Mouse (Mus musculus): ENCODE measurements around the gene Ube2j1. TPM values are rescaled to one million over a fixed set of nuclear protein-coding genes. Genes with fewer than 3 reads are reported as not detected.
A peak's percentile ranks its signal among the peaks of the same experiment; 100 is the strongest.

The Ube2j1 gene
- 31.2 and 33.4 TPM in 2 replicates for total RNA-seq (2014; rRNA removed; ENCODE audit: low replicate concordance)
- 29.9 and 30.9 TPM in 2 replicates for polyA plus RNA-seq (2015; fragmentation: Nextera tagmentation; extraction: Ambion mirVana)

DNA sequence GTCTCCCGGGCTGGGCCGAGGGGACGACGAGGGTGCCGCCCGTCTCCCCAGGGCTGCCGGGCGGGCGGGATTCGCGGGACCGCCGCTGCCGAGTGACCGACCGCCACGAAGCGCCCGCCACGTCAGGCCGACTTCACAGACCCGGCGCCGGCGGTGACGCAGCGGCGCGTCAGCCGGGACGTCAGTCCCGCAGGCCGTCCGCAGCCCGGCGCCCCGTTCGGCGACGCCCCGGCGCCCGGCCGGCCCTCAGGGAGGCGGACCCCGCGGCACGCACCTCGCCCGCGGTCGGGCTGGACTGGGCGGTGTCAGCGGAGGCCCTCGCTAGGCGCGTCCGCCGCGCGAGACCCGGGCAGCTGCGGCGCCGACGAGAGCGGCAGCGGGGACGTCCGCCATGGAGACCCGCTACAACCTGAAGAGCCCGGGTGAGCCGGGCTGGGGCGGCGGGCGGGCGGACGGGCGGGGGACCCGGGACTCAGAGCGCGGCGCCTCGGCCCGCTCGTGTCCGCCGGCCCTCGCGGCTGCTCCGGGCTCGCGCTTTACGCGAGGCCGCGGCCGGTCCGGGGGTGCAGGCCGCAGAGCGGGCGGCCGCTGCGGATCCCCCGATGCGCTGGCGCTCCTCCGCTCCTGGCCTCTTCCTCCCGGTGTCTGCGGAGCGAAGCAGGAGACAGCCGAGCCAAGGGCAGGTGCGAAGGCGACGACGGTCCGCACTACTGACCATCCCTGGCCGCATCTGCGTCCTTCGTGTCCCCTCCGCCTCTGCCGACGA lies at the start of gene Ube2j1:
Ube2j1 (plus strand) TSS at position 222 of the 766 bp plus-strand sequence.
- H3K4me1 ChIP-seq (ENCODE audit: control insufficient read depth, insufficient read depth) = peaks cover 14% of the 10 kb centered on the region; the same call in 1 of the 2 replicates
- peak; percentile 99 for ATAC-seq (ENCODE audit: insufficient read depth, low read depth)
- TF ChIP-seq EP300 (IDR thresholded peaks at IDR 0.05; ENCODE audit: low read depth) (no peak), CTCF (IDR thresholded peaks at IDR 0.05; ENCODE audit: low read depth) (no peak)

GRCm38 (mm10) chr4:32981617-32982016 lies 49.6 kb upstream of the Ube2j1 start:
- Histone ChIP-seq H3K4me3 (ENCODE audit: low read depth, low read length) (0 out of 2 replicates have a peak overlapping the region, but pooled peaks have one; percentile 82), H3K4me2 (ENCODE audit: low read depth, low read length) (peak overlapping the region; percentile 97), H3K27me3 (ENCODE audit: control insufficient read depth, insufficient read depth, low read length) (no peaks in the 10 kb centered on the region), H3K36me3 (replicated peaks; ENCODE audit: control insufficient read depth, insufficient read depth, low read length) (no peaks in the 10 kb centered on the region), H3K9ac (replicated peaks; ENCODE audit: low read depth, low read length) (no peak overlapping the region), H3K9me3 (replicated peaks; ENCODE audit: control insufficient read depth, low read length) (no peaks in the 10 kb centered on the region), H3K4me1 (ENCODE audit: control insufficient read depth, insufficient read depth) (peaks cover 23% of the 10 kb centered on the region), H3K27ac (ENCODE audit: low read depth) (peak overlapping the region; percentile 46)
- TF ChIP-seq CTCF (IDR thresholded peaks at IDR 0.05; ENCODE audit: low read depth) (no peak), EP300 (IDR thresholded peaks at IDR 0.05; ENCODE audit: low read depth) (no peak)
- no peak for DNase-seq (ENCODE audit: low spot score)
- 10% methylated on average over 5 of the region's 5 CpGs for WGBS
- ATAC-seq (ENCODE audit: insufficient read depth, low read depth) = no peak

More for the DNA sequence above, at the start of gene Ube2j1:
- peak; percentile 85 for DNase-seq (ENCODE audit: low spot score)
- peaks cover 9% of the 10 kb centered on the region for H3K36me3 ChIP-seq (replicated peaks; ENCODE audit: control insufficient read depth, insufficient read depth, low read length)
- H3K9me3 ChIP-seq (replicated peaks; ENCODE audit: control insufficient read depth, low read length) = peaks cover 5% of the 10 kb centered on the region; the same call in 1 of the 2 replicates
- peak within 1 kb of the TSS; percentile 80 for H3K4me3 ChIP-seq (ENCODE audit: low read depth, low read length)
- no peaks in the 10 kb centered on the region for H3K27me3 ChIP-seq (ENCODE audit: control insufficient read depth, insufficient read depth, low read length)
- H3K27ac ChIP-seq (ENCODE audit: low read depth) = peak within 1 kb of the TSS; percentile 99
- peak within 1 kb of the TSS; percentile 87 for H3K4me2 ChIP-seq (ENCODE audit: low read depth, low read length)
- WGBS = under 1% methylated on average over 73 of the region's 123 CpGs
- H3K9ac ChIP-seq (replicated peaks; ENCODE audit: low read depth, low read length) = peak within 1 kb of the TSS; percentile 99

- Histone ChIP-seq H3K9ac (replicated peaks; ENCODE audit: low read depth, low read length) (peak overlapping the region; percentile 75), H3K4me1 (ENCODE audit: control insufficient read depth, insufficient read depth) (peaks cover 23% of the 10 kb centered on the region), H3K4me3 (ENCODE audit: low read depth, low read length) (peak overlapping the region; percentile 82), H3K27ac (ENCODE audit: low read depth) (peak overlapping the region; percentile 87), H3K27me3 (ENCODE audit: control insufficient read depth, insufficient read depth, low read length) (no peaks in the 10 kb centered on the region), H3K9me3 (replicated peaks; ENCODE audit: control insufficient read depth, low read length) (no peaks in the 10 kb centered on the region), H3K4me2 (ENCODE audit: low read depth, low read length) (peak overlapping the region; percentile 97), H3K36me3 (replicated peaks; ENCODE audit: control insufficient read depth, insufficient read depth, low read length) (no peaks in the 10 kb centered on the region)
- no peak for DNase-seq (ENCODE audit: low spot score)
- TF ChIP-seq CTCF (IDR thresholded peaks at IDR 0.05; ENCODE audit: low read depth) = no peak
- no peak for ATAC-seq (ENCODE audit: insufficient read depth, low read depth)
- WGBS = 3% methylated on average over 15 of the region's 15 CpGs
Observed at GRCm38 (mm10) chr4:32982041-32982715, 49.0 kb upstream of the Ube2j1 start.

DNA sequence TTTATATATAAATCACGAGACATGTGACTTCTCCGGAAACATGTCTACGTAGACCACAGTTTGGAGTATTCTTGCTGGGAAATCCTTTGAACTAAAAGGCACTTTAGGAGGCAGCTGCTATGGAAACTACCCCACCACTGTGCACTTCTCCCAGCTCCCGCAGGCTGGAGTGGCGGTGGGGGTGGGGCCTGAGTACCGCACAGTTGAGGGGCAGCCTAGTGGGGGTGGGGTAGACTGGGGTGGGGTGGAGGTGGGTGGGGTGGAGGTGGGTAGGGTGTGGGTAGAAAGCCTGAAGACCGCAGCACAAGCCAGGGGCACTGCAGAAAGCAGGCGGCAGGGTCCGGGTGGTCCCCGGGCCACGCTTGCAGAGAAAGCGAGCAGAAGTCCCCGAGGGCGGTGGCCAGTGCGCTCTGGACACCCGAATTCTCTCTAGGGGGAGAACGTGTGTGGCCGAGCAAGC lies 48.5 kb upstream of the Ube2j1 start, which contains the start of gene Rragd:
Rragd (plus strand) TSS at position 322 of the 460 bp plus-strand sequence.
- Histone ChIP-seq H3K27me3 (ENCODE audit: control insufficient read depth, insufficient read depth, low read length) (no peaks in the 10 kb centered on the region), H3K36me3 (replicated peaks; ENCODE audit: control insufficient read depth, insufficient read depth, low read length) (no peaks in the 10 kb centered on the region), H3K9ac (replicated peaks; ENCODE audit: low read depth, low read length) (peak within 1 kb of the TSS; percentile 75), H3K9me3 (replicated peaks; ENCODE audit: control insufficient read depth, low read length) (no peaks in the 10 kb centered on the region), H3K4me3 (ENCODE audit: low read depth, low read length) (peak within 1 kb of the TSS; percentile 82), H3K4me2 (ENCODE audit: low read depth, low read length) (peak within 1 kb of the TSS; percentile 97), H3K27ac (ENCODE audit: low read depth) (peak within 1 kb of the TSS; percentile 87), H3K4me1 (ENCODE audit: control insufficient read depth, insufficient read depth) (peaks cover 23% of the 10 kb centered on the region)
- 3% methylated on average over 15 of the region's 18 CpGs for WGBS
- peak; percentile 59 for ATAC-seq (ENCODE audit: insufficient read depth, low read depth)
- peak; percentile 51 for DNase-seq (ENCODE audit: low spot score)
- no peak for TF ChIP-seq CTCF (IDR thresholded peaks at IDR 0.05; ENCODE audit: low read depth)
- TF ChIP-seq EP300 (IDR thresholded peaks at IDR 0.05; ENCODE audit: low read depth) = no peak
